Mouse (Mus musculus) lung, adult 2 months (tissue): ENCODE results near the gene Grsf1.

Source experiments
- CTCF ChIP-seq: fragments of 200-500 bp; IDR thresholded peaks from 2 replicates; pipeline ENCODE4 v1.5.1; 2011; ENCODE audit warnings: mild to moderate bottlenecking, low read length, control low read depth; ENCODE audit not compliant: insufficient read depth
- POLR2A ChIP-seq: fragments of 200-500 bp; IDR thresholded peaks from 2 replicates; pipeline ENCODE4 v1.6.1; 2011; ENCODE audit warnings: low read depth, mild to moderate bottlenecking, control low read depth, low read length, borderline replicate concordance; ENCODE audit errors: extremely low read depth

GRCm38 (mm10) chr5:88712328-88712727 lies 36.4 kb upstream of the Grsf1 start:
- TF ChIP-seq CTCF (no peak), POLR2A (no peak)
